Mouse (Mus musculus) E14TG2a.4 (cell line): Measurements from ENCODE around the gene Shb.

Experiments used
- CTCF ChIP-seq: conservative IDR thresholded peaks from 2 replicates; pipeline ENCODE4 v1.5.1; 2014; ENCODE audit warnings: low read length
- NANOG ChIP-seq: IDR thresholded peaks from 2 replicates; pipeline ENCODE4 v1.6.1; 2014; ENCODE audit warnings: borderline replicate concordance, low read length, mixed read lengths
- POU5F1 ChIP-seq: IDR thresholded peaks from 2 replicates; pipeline ENCODE4 v1.6.1; 2014; ENCODE audit warnings: low read length, borderline replicate concordance

- TF ChIP-seq CTCF (no peak), POU5F1 (no peak), NANOG (no peak)
These were observed 130.0 kb downstream of the Shb start for GRCm38 (mm10) chr4:45402281-45402680.
